Mouse (Mus musculus) frontal cortex, postnatal 14 days (tissue): ENCODE measurements at regions not wholly inside any gene's neighbourhood (a gene's known extent, or its start where the extent isn't known, plus 50 kb on each side); places are given as distances from the start of the nearest gene placed in this dataset.

Source experiments
- DNase-seq, 2 experiments: peaks; one replicate each; pipeline ENCODE4 v3.0.0; 2022; ENCODE audit warnings: low spot score in 2 of 2

DNA sequence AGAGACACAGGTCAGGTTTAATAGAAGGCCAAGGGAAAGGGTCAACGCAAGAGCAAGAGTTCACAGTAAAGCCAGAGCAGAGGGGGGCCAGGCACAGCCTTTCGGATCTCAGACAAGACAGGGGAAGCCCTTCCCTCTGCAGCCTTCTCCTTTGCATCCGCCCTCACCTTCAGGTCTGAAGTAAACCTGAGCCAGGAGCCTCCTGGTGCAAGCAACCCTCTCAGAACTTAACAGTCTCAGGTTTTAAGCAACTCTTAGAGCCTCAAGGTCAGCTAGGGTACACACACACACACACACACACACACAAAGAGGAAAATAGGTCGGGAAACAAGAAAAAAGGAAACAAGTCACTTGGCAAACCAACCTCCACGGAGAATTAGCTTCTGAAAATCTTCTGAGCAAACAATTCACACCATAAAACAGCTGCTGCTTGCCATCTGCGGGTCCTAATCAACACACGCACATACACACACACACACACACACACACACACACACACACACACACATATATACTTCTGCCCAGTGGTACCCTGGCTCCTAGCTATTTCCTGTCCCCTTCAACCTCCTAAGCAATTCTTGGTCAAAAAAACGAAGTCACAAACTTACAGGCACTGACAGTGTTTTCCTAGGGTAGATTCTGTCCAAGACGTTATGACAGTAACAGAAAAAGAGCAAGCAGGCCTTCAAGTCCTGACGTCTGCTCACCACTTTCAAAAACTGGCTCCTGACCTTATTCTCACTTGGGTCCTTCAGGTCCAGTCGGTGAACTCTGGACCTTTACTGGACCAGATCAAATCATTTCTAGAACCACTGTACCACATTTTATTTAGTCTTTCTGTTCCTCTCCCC lies 196.4 kb downstream of the Sox4 start:
- no peak for DNase-seq

DNA sequence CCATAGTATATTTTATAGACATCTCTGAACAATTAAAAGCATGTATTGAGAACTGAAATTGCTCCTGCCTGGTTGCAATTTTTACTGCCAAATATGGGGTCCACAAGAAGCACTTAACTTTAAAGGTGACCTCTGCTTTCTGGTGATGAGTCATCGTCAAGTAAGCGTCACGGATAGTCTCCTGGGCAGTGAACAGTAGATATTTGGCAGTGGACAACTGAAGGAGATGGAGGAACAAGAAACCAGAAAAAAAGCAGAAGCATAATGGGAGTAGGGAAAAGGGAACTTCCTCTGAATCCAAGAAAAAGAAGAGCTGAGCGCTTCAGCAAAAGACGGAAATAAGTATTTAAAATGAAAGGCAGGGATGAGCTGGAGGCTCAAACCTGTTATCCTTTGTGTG lies 199.3 kb downstream of the Sox4 start:
- no peak for DNase-seq

DNA sequence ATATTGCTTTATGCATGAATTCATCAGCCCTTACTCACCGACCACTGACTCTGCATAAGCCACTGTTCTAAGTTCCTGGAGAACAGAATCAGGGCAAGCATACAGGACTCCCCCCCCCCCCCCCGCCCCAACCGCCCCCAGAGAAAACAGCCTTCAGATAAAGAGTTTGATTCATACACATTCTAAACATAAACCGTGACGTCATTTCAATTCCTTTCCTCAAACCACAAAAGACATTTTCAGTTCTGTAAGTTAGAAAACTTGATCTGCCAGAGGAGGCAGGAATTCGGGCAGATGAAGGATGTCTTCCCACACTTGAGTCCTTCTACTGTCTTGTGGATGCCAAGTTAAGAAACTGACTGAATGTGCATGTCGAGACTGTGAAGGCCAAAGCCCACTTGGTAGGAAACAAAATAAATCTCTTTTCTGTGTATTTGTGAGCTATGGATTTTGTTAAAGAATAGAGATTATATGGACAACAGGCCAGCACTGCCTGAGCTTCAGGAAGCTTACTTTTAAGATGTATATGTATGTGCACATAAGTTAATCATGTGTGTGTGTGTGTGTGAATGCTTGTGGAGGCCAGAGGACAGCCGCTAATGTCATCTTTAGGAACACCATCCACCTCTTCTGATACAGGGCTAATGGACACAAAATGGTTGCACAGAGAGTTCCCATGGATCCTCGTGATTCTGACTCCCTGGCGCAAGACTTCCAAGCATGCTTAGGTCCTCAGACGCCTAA lies 202.4 kb downstream of the Sox4 start:
- DNase-seq, result no peak

DNA sequence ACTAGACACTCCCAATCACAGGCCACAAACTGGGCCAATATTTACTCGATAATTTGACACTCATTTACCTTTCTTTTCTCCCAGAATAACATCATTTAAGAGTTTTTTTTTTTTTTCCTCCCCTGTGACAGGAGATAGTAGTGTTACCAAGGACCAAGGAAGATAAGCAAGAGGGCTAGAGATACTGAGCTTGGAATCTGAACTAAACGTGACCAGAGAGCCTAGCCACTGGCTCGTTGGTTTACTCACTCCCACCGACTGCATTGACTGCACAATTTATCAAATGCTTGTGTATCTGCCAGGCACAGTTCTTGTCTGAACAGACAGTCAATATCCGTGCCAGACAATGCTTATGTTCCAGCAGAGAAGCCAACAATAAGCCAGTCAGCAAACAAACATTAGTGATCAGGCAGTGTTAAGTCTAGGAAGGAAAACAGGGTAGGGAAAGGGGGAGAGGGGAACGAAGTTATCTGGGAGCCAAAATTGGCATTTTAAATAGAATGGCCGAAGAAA lies 213.3 kb downstream of the Sox4 start:
- no peak for DNase-seq

DNA sequence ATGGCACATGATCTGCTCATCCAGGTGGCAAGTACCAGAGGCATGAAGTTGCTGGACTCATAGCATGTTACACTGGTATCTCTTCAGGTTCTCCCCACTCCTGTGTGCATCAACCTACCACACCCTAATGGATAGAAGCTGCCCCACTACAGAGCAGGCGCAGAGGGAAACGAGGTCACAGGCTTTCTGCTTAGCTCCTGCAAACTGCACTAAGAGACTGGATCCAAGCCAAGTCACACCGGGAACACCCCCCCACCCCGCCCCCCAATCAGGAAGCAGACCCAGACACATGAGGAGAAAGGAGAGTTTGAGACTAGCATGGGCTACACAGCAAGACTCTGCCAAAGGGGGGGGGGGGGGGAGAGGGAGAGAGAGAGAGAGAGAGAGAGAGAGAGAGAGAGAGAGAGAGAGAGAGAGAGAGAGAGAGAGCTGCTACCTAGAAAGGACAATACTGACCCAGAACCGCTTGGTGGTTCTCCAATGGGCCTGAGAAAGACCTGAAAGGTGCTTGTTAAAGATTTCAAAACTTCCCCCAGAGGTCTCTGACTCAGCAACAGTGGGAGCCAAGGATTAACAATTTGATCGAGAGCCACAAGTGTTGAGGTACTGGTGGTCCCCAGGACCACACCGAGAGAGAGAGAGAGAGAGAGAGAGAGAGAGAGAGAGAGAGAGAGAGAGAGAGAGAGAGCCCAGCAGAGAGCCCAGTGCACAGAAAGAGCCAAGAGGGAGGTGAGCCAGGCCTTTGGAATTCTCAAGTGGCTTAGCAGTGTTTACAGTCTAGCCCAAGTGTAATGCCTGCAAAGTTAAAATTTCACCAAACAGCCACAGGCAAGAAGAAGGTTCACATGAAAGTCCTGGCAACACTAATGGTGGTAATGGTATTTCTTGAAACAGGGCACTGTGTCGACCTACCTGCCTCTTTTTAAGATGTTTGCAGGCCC lies 215.1 kb downstream of the Sox4 start:
- DNase-seq, result no peak

DNA sequence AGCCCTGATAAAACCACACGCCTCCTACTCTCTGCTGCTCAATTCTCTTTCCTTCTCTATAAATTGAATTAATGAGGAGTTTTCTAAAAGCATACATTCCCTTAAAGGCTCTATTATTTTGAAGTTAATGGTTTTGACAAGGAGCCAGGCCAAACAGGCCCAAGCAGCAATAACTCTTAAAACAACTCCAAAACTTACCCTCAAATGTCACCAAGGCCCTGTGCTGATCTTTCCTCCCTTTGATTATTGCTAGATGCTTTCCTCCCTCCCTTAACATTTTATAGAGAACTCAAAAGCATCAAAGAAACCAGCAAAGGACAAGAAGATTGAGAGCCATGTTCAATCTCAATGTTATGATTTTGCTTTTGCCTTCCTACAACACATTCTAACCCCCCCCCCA lies 221.0 kb downstream of the Sox4 start:
- no peak for DNase-seq

DNA sequence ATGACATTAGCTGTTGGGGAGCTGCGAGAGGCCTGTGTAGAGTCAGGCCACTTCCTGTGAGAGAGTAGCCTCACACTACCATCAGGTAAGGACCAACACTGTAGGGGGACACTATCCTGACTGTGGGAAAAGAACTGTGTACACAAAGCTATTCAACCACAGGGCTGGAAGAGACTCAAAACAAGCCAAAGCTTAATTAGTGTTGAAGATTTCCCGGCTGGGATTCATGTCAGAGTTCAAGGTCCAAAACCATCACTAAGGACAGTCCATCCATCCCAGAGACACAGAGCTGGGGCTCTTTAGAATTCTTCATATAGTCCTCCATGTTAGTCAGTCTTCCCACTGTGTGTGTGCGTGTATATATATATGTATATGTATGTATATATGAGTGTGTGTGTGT lies 221.5 kb downstream of the Sox4 start:
- DNase-seq, result no peak

DNA sequence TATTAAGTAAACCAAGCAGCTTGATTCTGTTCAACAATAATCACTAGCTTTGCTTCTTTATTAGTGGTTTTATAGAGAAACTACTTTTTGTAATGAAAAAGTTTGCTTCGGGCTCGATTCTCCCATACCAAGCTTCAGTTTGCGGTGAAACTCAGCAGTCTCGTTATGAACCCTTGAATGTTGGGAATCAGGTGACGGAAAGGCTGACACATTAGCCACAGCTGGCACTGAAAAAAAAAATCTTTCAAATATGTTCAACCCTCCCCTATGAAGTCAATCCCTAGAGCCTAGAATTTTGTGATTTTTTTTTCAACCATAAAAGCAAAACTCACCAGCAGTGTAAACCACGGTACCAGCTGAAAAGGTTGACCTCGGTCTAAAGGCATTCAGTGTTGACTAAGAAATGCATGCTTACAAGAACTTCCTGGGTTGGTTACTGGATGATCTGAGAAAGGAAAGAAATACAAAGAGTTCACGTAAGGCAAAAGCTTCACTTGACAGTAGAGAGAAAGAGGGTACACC lies 223.4 kb downstream of the Sox4 start:
- DNase-seq, result no peak

DNA sequence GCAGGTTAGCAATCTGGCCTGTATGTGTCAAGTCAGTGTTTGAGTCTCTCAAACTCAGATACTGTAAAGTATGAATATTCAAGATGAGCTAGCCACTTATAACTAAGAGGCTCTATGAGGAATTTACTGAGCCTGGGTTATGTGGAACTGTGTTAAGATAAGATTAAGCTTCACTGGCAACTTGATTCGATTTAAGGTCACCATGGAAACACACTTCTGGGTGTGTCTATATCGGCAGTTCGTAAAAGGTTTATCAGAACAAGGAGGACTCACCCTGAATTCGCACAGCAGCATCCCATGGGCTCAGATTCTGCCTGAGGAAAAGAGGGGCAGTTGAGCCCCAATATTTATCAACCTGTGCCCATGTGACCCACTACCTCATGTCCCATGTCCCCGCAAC lies 224.7 kb downstream of the Sox4 start:
- DNase-seq, result no peak

DNA sequence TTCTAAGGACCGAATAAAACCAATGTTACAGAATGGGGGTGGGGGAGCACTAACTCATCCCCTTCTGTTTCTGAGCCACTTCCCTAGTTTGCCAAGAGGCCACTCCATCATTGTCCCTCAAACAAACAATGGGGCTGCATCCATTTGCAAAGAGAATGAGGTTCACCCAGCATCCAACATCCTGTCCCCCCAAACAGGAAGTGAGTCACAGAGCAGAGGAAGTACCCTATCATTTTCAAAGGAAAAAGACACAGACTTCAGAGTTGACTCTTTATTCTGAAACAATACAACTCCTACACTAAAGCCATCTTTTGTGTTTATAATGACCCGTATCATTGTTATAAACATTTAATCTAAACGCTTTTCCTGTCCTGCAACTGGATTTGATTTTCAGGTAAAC lies 229.2 kb downstream of the Sox4 start:
- no peak for DNase-seq

DNA sequence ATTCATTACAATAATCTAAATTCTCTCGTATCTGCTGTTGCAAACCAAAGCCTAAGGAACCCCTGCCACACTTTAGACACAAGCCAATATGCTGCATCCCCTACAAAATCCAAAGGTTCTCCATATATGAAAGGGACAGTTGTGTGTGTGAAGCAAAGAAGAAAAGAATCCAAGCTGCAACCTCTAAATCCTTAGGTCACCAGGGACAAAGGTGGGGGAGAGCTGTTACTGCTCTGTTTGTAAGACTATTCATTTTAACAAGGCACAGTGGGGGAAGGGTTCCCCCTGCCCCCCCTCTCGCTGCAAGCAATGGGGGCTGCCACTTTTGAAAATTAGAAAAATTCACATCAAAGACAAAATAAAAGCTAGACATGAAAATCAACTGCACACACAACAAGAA lies 231.4 kb downstream of the Sox4 start:
- DNase-seq, result no peak

DNA sequence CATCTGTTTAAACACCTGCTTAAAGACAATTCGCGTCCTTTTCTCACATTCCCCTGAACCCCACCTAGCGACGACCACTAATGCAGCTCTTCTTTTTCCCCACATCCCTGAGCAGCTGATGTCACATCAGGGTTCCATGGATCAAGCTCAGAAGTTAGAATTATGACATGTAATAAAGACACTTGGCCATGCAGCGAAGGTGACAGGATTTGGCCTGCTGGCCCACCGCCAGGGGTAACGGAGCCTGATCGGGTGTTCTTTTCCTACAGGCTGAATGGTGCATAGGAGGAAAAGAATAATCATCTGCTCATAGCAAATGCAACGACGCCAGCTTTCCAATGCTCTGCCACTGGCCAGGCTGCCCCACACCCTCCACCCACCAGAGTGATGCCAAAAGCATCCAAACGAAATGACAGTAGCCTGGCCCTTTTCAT lies 231.9 kb downstream of the Sox4 start:
- DNase-seq, result no peak

DNA sequence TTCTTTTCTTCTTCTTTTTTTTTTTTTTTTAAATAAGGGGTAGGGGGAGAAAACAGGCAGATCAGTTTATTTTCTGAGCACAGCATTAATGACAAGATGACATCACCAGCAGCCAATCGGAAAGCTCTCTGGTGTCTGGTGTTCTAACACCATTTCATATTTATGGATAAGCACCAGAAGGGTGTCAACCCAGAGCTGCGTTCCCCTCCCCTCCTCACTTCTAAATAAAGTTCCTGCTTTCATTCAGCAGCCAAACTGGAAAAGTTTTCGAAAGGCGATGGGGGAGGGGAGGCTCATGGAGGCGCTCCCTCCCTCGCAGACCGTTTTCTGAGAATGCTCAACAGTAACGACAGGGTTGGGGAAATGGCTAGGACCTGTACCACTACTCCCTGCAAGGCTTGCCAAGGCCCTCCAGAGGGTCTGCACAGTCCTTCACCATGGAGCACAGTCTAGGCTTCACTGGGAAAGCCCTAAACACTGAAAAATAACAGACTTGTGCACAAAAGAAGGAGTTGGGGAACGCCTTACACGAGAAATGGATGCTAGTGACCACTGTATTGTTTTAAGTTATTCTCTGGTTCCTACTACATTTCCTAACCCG lies 232.8 kb downstream of the Sox4 start:
- DNase-seq, result peak; percentile 55 to 61

DNA sequence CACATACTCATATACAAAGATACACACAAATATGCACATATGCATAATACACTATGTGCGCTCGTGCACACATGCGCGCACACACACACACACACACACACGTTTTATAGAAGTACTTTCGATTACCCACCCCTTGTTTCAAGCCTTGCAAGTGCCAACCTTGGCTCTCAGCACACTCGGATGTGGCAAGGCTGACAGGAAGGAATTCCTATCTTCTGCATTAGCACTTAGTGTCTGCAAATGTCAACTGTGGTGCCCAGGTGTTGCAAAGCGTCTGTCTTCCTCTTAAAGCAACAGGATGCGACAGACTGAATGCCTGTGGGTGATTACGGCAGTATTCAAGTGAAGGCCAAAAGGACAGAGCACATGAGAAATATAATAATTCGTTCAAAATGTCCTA lies 233.3 kb downstream of the Sox4 start:
- DNase-seq, result no peak

DNA sequence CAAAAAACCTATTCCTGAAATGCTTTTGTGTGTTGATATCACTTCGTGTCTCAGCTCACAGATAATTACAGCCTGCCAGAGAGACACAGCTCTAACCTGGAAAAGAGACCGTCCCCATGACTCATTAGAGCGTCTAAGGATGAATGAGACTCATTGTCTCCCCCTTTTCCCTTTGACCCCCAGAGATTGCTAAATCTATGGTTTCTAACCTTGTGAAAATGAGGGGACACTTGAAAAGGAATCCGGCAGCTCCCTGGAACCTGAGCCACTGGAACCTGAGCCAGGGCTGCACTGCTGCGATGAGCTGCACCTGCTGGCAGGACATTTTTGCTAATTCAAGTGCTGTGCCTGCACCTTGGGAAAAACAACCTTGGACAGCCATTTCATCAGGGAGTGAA lies 234.6 kb downstream of the Sox4 start:
- DNase-seq, result no peak

DNA sequence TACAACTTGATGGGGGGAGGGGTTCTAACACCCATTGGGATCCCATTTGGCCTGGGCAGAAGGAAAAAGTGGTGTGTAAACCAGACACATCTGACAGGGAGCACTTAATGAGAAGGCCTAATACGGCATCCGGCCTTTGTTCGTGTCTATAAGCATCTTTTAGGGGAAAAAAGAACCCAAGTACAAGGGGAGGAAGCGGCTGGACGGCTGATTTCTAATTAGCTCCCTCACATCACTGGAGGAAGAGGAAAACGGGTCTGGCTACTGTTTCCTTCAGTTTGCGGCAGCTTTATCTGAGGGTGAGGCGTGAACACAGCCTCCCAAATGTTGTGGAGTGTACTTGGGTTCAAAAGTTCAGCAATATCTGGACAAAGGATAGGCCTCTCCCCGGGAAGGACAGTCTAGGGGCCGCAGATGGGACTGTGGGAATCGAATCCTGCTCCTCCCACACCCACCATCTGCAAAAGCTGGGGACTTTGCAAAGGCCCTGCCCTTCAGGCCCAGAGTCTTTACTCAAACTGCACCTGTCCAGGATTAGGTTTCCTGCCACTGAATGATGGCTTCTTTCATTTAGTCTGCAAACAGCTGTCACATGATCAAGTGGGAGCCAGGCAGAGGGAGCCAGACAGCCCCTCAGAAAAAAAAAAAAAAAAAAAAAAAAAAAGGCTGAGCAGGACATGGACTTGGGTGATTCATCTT lies 235.2 kb downstream of the Sox4 start:
- no peak for DNase-seq

DNA sequence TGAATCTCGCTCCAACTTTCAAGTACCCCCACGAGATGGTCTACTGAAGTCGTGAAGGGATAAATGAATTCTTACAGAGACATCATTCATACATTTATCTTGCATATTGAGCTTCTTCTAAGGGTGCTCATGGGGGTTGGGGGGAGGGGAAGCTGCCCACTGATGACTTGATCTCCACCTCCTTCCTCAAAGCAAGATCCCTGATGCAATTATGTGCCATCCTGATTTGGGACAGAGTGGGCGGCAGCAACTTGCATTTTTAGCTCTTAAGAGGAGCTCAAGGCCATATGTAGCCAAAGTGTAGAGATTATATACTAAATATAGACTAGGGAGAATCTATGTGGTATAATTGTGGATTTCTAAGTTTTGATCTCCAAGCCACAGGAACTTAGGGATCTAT lies 236.1 kb downstream of the Sox4 start:
- DNase-seq, result no peak

DNA sequence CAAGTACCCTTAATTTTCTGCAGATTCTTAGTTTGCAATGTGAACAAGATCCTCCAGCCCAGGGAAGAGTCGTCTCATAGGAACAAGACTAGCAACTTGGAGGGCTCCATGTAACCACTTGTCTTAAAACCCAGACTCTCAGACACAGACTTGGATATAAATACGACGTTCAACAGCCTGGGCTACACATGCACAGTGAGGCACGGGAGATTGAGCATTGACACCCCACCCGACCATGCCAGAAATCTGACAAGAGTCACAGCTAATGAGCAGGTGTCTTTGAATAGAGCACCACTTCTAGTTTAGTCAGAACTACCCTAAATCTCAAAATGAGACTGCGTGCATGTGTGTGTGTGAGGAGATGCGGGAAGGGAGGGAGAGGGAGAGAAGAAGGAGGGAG lies 243.5 kb downstream of the Sox4 start:
- no peak for DNase-seq

DNA sequence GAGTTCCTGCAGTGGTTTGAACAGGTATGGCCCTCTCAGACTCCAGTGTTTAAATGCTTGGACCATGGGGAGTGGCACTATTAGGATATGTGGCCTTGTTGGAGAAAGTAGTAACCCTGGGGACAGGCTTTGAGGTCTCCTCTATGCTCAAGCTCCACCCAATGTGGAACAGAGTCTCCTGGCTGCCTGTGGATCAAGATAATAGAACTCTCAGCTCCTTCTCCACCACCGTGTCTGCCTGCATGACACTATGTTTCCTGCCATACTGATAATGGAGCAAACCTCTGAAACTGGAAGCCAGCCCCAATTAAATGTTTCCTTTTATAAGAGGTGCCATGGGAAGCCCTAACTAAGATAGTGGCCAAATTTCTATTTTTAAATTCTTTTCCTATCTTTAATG lies 252.2 kb downstream of the Sox4 start:
- no peak for DNase-seq

DNA sequence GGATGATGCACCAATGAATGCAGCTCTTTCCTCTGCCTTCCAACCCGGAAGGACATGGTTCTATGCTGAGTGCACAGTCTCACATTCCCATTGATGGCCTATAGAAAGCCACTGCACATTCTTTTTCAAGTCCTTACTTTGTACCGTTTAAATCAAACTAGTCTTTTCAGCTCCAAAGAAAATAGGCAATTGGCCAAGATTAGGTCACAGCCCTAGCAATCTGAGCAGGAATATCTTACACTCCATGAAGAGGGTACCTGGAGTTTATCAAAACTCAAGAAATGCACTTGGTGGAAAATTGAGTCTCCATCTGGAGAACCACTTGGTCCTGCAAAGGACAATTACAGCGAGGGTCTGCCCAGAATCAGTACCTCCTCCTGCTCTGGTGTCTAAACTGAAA lies 253.4 kb downstream of the Sox4 start:
- no peak for DNase-seq
